Mouse (Mus musculus): ENCODE measurements at regions not wholly inside any gene's neighbourhood (a gene's known extent, or its start where the extent isn't known, plus 50 kb on each side); places are given as distances from the start of the nearest gene placed in this dataset.
"Not testable (repeated sequence)": the region's sequence is repeated elsewhere in the genome, so short reads cannot be mapped to it uniquely, and the experiment has no call there.

GRCm38 (mm10) chr5:40908803-40909202 is 799.2 kb downstream of the Rab28 start:
- DNase-seq (ENCODE audit: low read depth, low spot score), result no peak

DNA sequence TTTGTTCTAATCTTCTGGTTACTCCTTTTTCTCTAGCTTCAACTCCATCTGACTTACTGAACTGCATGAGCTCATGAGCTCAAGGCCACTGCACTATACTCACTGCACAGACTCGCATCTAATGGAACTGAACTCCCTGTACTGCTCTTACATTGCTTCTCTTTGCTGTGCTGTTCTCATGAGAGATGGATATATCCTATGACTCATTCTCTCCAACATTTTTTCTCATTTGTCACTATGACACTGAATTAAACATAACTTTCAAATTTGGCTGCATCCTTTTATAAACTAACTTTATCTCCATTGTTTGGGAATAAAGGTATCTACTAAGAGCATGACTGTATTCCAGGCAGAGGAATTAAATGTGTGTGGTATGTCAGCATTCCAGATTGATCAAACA is 806.2 kb downstream of the Rab28 start:
- no peak for DNase-seq (ENCODE audit: low read depth, low spot score)

DNA sequence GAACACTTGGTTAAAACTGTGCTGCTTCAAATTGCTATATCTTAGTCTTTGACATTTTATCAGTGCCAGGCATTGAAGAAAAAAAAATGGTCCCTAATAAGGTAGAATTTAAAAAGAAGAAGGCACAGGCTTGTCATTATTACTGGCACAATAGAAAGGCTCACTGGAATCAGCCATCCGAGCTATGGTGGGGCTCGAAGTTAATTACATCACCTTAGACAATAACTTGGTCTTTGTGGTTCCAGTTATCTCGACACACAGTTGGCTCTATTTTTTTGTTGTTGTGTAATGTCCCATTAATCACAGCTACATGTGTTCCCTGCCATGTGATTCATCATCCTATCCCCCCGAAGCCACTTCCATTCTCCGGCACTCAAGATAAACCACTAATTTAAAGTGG is 825.1 kb downstream of the Rab28 start:
- DNase-seq (ENCODE audit: low read depth, low spot score), result no peak

GRCm38 (mm10) chr5:40877756-40878155 is 830.2 kb downstream of the Rab28 start:
- DNase-seq (ENCODE audit: low read depth, low spot score), result no peak

GRCm38 (mm10) chr5:40862349-40862748 is 845.6 kb downstream of the Rab28 start:
- DNase-seq (ENCODE audit: low read depth, low spot score), result not testable (repeated sequence)
